Mouse (Mus musculus): ENCODE measurements around the gene Dglucy. TPM values are rescaled to one million over a fixed set of nuclear protein-coding genes. Genes with fewer than 3 reads are reported as not detected.

Dglucy gene
- polyA plus RNA-seq, 1 experiment from 2014 or later = 5.2 TPM

- Histone ChIP-seq H3K36me3 (no peaks in the 10 kb centered on the region), H3K4me3 (replicated peaks) (no peak overlapping the region), H3K9ac (no peak overlapping the region), H3K4me2 (replicated peaks) (no peak overlapping the region), H3K27ac (replicated peaks) (no peak overlapping the region), H3K4me1 (no peaks in the 10 kb centered on the region), H3K27me3 (no peaks in the 10 kb centered on the region), H3K9me3 (replicated peaks) (no peaks in the 10 kb centered on the region)
- 94% methylated on average over 2 of the region's 2 CpGs for WGBS
- ATAC-seq (ENCODE audit: insufficient number of reproducible peaks, low FRiP score, low TSS enrichment, low read depth) = no peak
These were observed 35.0 kb downstream of the Dglucy start for GRCm38 (mm10) chr12:100813901-100814300.

DNA sequence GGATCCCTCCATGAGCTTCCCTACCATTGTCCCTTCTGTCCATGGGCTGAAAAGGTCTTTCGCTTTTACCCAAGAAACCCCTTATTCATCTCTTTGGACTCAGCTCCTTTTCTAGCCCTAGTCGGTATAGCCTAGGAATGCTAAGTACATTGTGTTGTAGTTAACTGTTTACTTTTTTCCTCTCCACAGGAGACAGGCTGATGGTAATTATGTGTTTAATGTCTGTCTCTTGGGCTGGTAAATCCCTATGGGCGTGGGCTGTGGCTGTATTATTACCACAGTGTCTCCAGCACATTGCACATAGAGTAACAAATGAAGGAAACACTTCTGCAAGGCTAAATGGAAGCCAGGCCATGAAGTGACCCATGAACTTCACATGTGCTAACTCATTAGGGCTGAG, 35.8 kb downstream of the Dglucy start:
- Histone ChIP-seq H3K27ac (replicated peaks) (no peak overlapping the region), H3K4me3 (replicated peaks) (no peak overlapping the region), H3K9ac (no peak overlapping the region), H3K27me3 (no peaks in the 10 kb centered on the region), H3K4me1 (no peaks in the 10 kb centered on the region), H3K9me3 (replicated peaks) (no peaks in the 10 kb centered on the region), H3K4me2 (replicated peaks) (no peak overlapping the region), H3K36me3 (no peaks in the 10 kb centered on the region)
- 82% methylated on average over 3 of the region's 3 CpGs for WGBS
- no peak for ATAC-seq (ENCODE audit: insufficient number of reproducible peaks, low FRiP score, low TSS enrichment, low read depth)

DNA sequence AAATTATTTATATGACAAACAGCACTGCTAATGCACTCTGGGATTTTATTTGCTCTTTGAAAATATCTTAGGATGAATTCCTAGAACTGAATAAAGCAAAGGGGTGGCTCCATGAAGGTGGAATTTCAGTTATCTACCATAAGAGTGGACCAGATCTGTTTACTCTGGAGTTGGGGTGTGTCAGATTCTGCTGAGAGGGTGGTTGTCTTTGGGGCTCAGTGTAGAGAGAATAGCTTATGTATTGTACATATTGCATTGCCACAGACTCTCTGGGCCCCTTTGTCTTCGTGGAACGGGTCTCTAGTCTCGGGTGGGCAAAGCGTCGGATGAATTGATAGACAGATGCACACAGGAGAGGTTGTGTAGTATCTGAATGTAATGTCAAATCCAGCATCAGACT, 38.0 kb downstream of the Dglucy start:
- no peak for ATAC-seq (ENCODE audit: insufficient number of reproducible peaks, low FRiP score, low TSS enrichment, low read depth)
- no peaks in the 10 kb centered on the region for H3K27me3 ChIP-seq
- H3K9ac ChIP-seq = no peak overlapping the region
- no peaks in the 10 kb centered on the region for H3K4me1 ChIP-seq
- H3K36me3 ChIP-seq = no peaks in the 10 kb centered on the region
- H3K4me2 ChIP-seq (replicated peaks) = no peak overlapping the region
- H3K27ac ChIP-seq (replicated peaks) = no peak overlapping the region
- WGBS = 90% methylated on average over 5 of the region's 5 CpGs
- no peaks in the 10 kb centered on the region for H3K9me3 ChIP-seq (replicated peaks)
- H3K4me3 ChIP-seq (replicated peaks) = no peak overlapping the region

DNA sequence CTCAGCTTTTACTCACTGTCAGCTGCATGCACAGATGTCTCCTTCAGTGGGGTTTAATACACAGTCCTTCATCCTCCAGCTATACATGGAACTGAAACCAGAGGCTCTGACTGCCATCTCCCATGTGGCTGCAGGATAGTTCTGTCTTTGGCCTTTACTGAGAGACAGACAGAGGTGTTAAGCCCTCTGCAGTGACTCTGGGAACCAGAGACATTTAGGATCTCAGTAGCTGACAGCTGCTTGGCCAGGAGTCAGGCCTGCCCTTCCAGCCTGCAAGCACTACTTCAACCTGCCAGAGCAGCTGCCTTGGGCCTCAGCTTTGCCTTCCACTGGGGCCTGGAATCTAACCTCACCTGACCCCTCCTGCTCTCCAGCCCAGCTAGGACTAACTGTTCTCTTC, 41.1 kb downstream of the Dglucy start:
- H3K27me3 ChIP-seq = no peaks in the 10 kb centered on the region
- H3K4me2 ChIP-seq (replicated peaks) = no peak overlapping the region
- H3K36me3 ChIP-seq = no peaks in the 10 kb centered on the region
- H3K4me1 ChIP-seq = no peaks in the 10 kb centered on the region
- no peaks in the 10 kb centered on the region for H3K9me3 ChIP-seq (replicated peaks)
- H3K9ac ChIP-seq = no peak overlapping the region
- H3K4me3 ChIP-seq (replicated peaks) = no peak overlapping the region
- ATAC-seq (ENCODE audit: insufficient number of reproducible peaks, low FRiP score, low TSS enrichment, low read depth) = no peak
- no peak overlapping the region for H3K27ac ChIP-seq (replicated peaks)

GRCm38 (mm10) chr12:100831021-100831420, 52.2 kb downstream of the Dglucy start:
- Histone ChIP-seq H3K4me1 (no peaks in the 10 kb centered on the region), H3K4me3 (replicated peaks) (no peak overlapping the region), H3K27ac (replicated peaks) (no peak overlapping the region), H3K9me3 (replicated peaks) (no peaks in the 10 kb centered on the region), H3K36me3 (no peaks in the 10 kb centered on the region), H3K4me2 (replicated peaks) (no peak overlapping the region), H3K9ac (no peak overlapping the region), H3K27me3 (no peaks in the 10 kb centered on the region)
- WGBS = 77% methylated on average over 2 of the region's 2 CpGs
- ATAC-seq (ENCODE audit: insufficient number of reproducible peaks, low FRiP score, low TSS enrichment, low read depth) = peak; percentile 47; the same call in 1 of the 2 replicates

DNA sequence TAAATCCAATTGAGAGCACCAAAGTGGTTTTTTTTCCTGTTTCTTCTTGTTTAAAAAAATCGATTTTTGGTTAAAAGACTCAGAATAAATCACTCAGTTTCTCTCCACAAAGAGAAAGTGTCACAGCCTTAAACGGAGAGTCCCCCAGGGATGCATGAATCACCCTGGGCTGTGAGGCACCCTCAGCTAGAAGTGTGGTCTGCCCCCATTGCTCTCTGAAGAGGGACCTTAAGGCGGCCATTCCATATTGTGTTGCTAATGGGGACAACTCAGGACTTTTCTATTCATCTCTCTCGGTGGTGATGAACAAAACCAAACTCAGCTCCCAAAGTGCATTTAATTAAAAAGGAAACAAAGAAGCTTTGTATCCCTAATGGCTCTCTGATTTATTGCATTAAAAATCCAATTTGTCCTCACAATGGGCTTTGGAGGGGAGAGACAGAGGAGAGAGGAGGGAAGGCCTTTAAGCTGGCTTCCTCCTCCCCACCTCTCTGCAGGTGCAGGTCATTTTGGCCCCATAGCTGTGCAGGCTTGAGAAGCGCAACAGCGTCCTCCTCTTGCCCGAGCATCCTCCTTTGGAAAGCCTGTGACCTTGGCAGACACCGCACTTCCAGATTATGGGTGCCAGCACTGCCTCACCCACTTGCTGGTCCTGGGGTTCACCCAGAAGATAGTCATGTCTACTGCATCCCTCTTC, 52.9 kb downstream of the Dglucy start:
- no peak for ATAC-seq (ENCODE audit: insufficient number of reproducible peaks, low FRiP score, low TSS enrichment, low read depth)
- WGBS = 44% methylated on average over 8 of the region's 8 CpGs
- H3K27me3 ChIP-seq = no peaks in the 10 kb centered on the region
- H3K27ac ChIP-seq (replicated peaks) = no peak overlapping the region
- no peaks in the 10 kb centered on the region for H3K9me3 ChIP-seq (replicated peaks)
- no peak overlapping the region for H3K4me2 ChIP-seq (replicated peaks)
- H3K36me3 ChIP-seq = no peaks in the 10 kb centered on the region
- H3K4me1 ChIP-seq = no peaks in the 10 kb centered on the region
- no peak overlapping the region for H3K4me3 ChIP-seq (replicated peaks)
- H3K9ac ChIP-seq = no peak overlapping the region

DNA sequence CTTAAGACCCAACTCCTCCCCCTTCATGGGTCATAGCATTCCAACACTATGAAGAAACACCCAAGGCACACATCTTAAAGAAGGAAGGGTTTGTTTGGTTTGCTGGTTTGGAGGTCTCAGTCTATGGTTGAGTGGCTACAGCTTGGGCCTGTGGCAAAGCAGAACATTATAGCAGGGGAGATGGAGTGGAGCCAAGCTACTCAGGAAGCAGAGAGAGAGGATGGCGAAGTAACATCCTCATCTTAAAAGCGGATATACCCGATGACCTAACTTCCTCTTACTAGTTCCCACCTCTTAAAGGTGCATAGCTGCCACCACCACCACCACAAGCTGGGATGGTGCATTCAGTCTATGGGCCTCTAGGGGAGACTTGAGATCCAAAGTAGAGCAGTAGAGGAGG, 58.4 kb downstream of the Dglucy start:
- H3K4me2 ChIP-seq (replicated peaks) = no peak overlapping the region
- H3K27ac ChIP-seq (replicated peaks) = no peak overlapping the region
- H3K9me3 ChIP-seq (replicated peaks) = no peaks in the 10 kb centered on the region
- 82% methylated on average over 3 of the region's 3 CpGs for WGBS
- H3K27me3 ChIP-seq = no peaks in the 10 kb centered on the region
- ATAC-seq (ENCODE audit: insufficient number of reproducible peaks, low FRiP score, low TSS enrichment, low read depth) = no peak
- H3K4me3 ChIP-seq (replicated peaks) = no peak overlapping the region
- H3K36me3 ChIP-seq = no peaks in the 10 kb centered on the region
- H3K9ac ChIP-seq = no peak overlapping the region
- no peaks in the 10 kb centered on the region for H3K4me1 ChIP-seq

DNA sequence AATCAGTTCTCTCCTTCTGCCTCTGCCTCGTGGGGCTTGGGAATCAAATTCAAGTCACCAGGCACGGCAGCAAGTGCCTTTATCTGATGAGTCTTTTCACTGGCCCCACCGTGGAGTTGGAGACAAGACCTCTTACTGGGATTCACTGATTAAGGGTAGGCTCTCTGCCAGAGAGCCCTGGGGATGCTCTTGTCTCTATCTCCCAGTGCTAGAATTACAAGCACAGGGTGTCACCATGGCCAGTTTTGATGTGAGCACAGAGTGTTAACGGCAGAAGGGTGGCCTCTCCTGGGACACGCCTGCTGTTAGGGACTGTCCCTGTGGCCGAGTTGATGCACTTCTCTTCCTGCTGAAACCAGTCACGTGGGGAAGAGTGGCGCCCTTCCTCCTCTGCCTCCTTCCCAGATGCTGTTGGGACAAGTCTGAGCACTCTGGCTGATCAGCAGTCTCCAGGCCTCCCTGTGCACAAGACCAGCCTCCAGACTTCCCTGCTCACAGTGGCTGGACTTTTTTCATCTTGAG, 60.3 kb downstream of the Dglucy start:
- Histone ChIP-seq H3K9me3 (replicated peaks) (no peaks in the 10 kb centered on the region), H3K4me2 (replicated peaks) (no peak overlapping the region), H3K4me3 (replicated peaks) (no peak overlapping the region), H3K27ac (replicated peaks) (no peak overlapping the region), H3K9ac (no peak overlapping the region), H3K27me3 (no peaks in the 10 kb centered on the region), H3K4me1 (no peaks in the 10 kb centered on the region), H3K36me3 (no peaks in the 10 kb centered on the region)
- no peak for ATAC-seq (ENCODE audit: insufficient number of reproducible peaks, low FRiP score, low TSS enrichment, low read depth)
- 25% methylated on average over 8 of the region's 8 CpGs for WGBS

- 77% methylated on average over 6 of the region's 6 CpGs for WGBS
These were observed 61.1 kb downstream of the Dglucy start for GRCm38 (mm10) chr12:100839926-100840325.

DNA sequence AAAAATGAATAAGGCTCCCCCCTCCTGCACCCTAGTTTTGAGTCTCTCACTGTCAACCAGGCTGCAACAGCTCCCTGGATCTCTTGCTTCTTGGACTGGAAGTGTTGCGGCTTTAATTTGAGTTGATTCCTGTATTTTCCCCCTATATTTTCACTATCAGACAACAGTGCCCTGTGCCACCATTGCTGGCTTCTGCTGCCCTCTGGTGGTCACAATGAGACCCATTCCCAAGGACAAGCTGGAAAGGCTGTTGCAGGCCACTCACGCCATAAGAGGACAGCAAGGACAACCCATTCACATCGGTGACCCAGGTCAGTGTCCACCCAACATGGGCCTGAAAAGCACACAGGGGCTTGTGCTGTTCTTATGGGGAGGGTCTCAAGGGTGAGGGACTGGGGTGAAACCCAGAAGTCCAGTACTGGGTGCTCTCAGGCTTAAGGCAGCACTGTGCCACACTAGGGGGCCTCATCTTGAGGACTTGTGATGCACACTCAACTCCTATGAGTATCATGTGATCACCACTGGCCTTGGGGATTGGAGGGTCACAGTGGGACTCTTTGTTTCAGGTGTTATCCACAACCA, 62.4 kb downstream of the Dglucy start:
- no peak for ATAC-seq (ENCODE audit: insufficient number of reproducible peaks, low FRiP score, low TSS enrichment, low read depth)
- no peak overlapping the region for H3K9ac ChIP-seq
- no peak overlapping the region for H3K27ac ChIP-seq (replicated peaks)
- no peaks in the 10 kb centered on the region for H3K36me3 ChIP-seq
- no peaks in the 10 kb centered on the region for H3K9me3 ChIP-seq (replicated peaks)
- H3K4me1 ChIP-seq = no peaks in the 10 kb centered on the region
- WGBS = 18% methylated on average over 3 of the region's 3 CpGs
- no peak overlapping the region for H3K4me2 ChIP-seq (replicated peaks)
- no peak overlapping the region for H3K4me3 ChIP-seq (replicated peaks)
- H3K27me3 ChIP-seq = no peaks in the 10 kb centered on the region

More at GRCm38 (mm10) chr12:100839926-100840325, 61.1 kb downstream of the Dglucy start:
- no peak overlapping the region for H3K9ac ChIP-seq
- H3K36me3 ChIP-seq = no peaks in the 10 kb centered on the region
- no peak overlapping the region for H3K4me2 ChIP-seq (replicated peaks)
- no peaks in the 10 kb centered on the region for H3K27me3 ChIP-seq
- H3K9me3 ChIP-seq (replicated peaks) = no peaks in the 10 kb centered on the region
- no peak overlapping the region for H3K4me3 ChIP-seq (replicated peaks)
- no peak overlapping the region for H3K27ac ChIP-seq (replicated peaks)
- no peak for ATAC-seq (ENCODE audit: insufficient number of reproducible peaks, low FRiP score, low TSS enrichment, low read depth)
- H3K4me1 ChIP-seq = no peaks in the 10 kb centered on the region

- no peaks in the 10 kb centered on the region for H3K4me1 ChIP-seq
- H3K9me3 ChIP-seq (replicated peaks) = no peaks in the 10 kb centered on the region
- no peak for ATAC-seq (ENCODE audit: insufficient number of reproducible peaks, low FRiP score, low TSS enrichment, low read depth)
- WGBS = 76% methylated on average over 4 of the region's 4 CpGs
- H3K36me3 ChIP-seq = no peaks in the 10 kb centered on the region
- H3K27ac ChIP-seq (replicated peaks) = no peak overlapping the region
- no peak overlapping the region for H3K9ac ChIP-seq
- H3K4me3 ChIP-seq (replicated peaks) = no peak overlapping the region
- no peaks in the 10 kb centered on the region for H3K27me3 ChIP-seq
- H3K4me2 ChIP-seq (replicated peaks) = no peak overlapping the region
These were observed 64.3 kb downstream of the Dglucy start for GRCm38 (mm10) chr12:100843171-100843570.

DNA sequence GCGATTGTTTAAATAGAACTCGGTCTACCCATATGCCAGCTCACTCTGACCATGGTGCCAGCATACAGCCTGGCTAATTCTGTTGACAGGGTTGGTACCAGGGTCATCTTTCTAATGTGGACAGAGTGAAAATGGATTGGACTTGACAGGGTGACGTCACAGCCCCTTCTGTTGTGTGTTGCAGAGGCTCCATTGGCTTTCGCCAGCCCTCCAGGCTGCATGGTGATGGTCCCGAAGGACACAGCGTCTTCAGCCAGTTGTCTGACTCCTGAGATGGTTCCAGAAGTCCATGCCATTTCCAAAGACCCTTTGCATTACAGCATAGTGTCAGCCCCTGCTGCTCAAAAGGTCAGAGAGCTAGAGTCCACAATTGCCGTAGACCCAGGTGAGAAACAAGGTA, 65.7 kb downstream of the Dglucy start:
- Histone ChIP-seq H3K27ac (replicated peaks) (no peak overlapping the region), H3K4me3 (replicated peaks) (no peak overlapping the region), H3K4me2 (replicated peaks) (no peak overlapping the region), H3K36me3 (no peaks in the 10 kb centered on the region), H3K9me3 (replicated peaks) (no peaks in the 10 kb centered on the region), H3K27me3 (no peaks in the 10 kb centered on the region), H3K4me1 (no peaks in the 10 kb centered on the region), H3K9ac (no peak overlapping the region)
- no peak for ATAC-seq (ENCODE audit: insufficient number of reproducible peaks, low FRiP score, low TSS enrichment, low read depth)
- WGBS = 84% methylated on average over 7 of the region's 7 CpGs
